Mouse (Mus musculus) ZHBTc4 (cell line): ENCODE results near the gene Tmem30a.

Experiments
- DNase-seq: peaks from one replicate; pipeline ENCODE4 v3.0.0-alpha.2; 2011; ENCODE audit warnings: low read depth, low spot score

Gene Tmem30a

GRCm38 (mm10) chr9:79792841-79793835 is at the start of gene Tmem30a:
Tmem30a (minus strand) TSS chr9:79793507.
- DNase-seq: peak; percentile 98

- DNase-seq: no peak
Observed at GRCm38 (mm10) chr9:79842615-79843014, 49.3 kb upstream of the Tmem30a start.

GRCm38 (mm10) chr9:79842028-79842427 is 48.7 kb upstream of the Tmem30a start:
- DNase-seq: no peak

GRCm38 (mm10) chr9:79831294-79831693 is 38.0 kb upstream of the Tmem30a start:
- DNase-seq: no peak

GRCm38 (mm10) chr9:79830874-79831273 is 37.6 kb upstream of the Tmem30a start:
- peak; percentile 82 for DNase-seq

- no peak for DNase-seq
Observed at GRCm38 (mm10) chr9:79829842-79830800, 36.8 kb upstream of the Tmem30a start.

GRCm38 (mm10) chr9:79827072-79827471 is 33.8 kb upstream of the Tmem30a start:
- DNase-seq: no peak

- DNase-seq: no peak
Observed at GRCm38 (mm10) chr9:79825526-79825925, 32.2 kb upstream of the Tmem30a start.

GRCm38 (mm10) chr9:79823856-79824255 is 30.5 kb upstream of the Tmem30a start:
- DNase-seq: no peak

GRCm38 (mm10) chr9:79823438-79823837 is 30.1 kb upstream of the Tmem30a start:
- DNase-seq: no peak

GRCm38 (mm10) chr9:79816464-79816863 is 23.2 kb upstream of the Tmem30a start:
- no peak for DNase-seq

GRCm38 (mm10) chr9:79816013-79816412 is 22.7 kb upstream of the Tmem30a start:
- DNase-seq: no peak

GRCm38 (mm10) chr9:79814592-79814991 is 21.3 kb upstream of the Tmem30a start:
- DNase-seq: no peak

- DNase-seq: no peak
Observed at GRCm38 (mm10) chr9:79810969-79811902, 17.9 kb upstream of the Tmem30a start.

GRCm38 (mm10) chr9:79810534-79810933 is 17.2 kb upstream of the Tmem30a start:
- DNase-seq: no peak

- no peak for DNase-seq
Observed at GRCm38 (mm10) chr9:79809411-79809810, 16.1 kb upstream of the Tmem30a start.

GRCm38 (mm10) chr9:79807178-79807577 is 13.9 kb upstream of the Tmem30a start:
- DNase-seq: no peak

- DNase-seq: peak; percentile 58
Observed at GRCm38 (mm10) chr9:79806317-79807075, 13.2 kb upstream of the Tmem30a start.

GRCm38 (mm10) chr9:79805426-79805825 is 12.1 kb upstream of the Tmem30a start:
- DNase-seq: no peak

- no peak for DNase-seq
Observed at GRCm38 (mm10) chr9:79796461-79797135, 3.3 kb upstream of the Tmem30a start.
